Mouse (Mus musculus) intestine, embryonic 15.5 days (tissue): ENCODE measurements around the gene Zbtb38. TPM values are rescaled to one million over a fixed set of nuclear protein-coding genes. Genes with fewer than 3 reads are reported as not detected.
A peak's percentile ranks its signal among the peaks of the same experiment; 100 is the strongest.

Experiments
- ATAC-seq: fragments of 200-750 bp; cut with Nextera tagmentation; 2 replicates; pipeline ENCODE4 v1.8.0; 2017; ENCODE audit warnings: moderate TSS enrichment, moderate library complexity
- H3K27ac ChIP-seq: fragments of 300-500 bp; sonication (generic); 2 replicates; pipeline ENCODE4 v1.5.1; 2015; ENCODE audit warnings: mild to moderate bottlenecking, inconsistent platforms
- H3K27me3 ChIP-seq: fragments of 300-500 bp; sonication (generic); replicated peaks from 2 replicates; pipeline ENCODE4 v1.6.1; 2015; ENCODE audit warnings: inconsistent platforms
- H3K36me3 ChIP-seq: fragments of 300-500 bp; sonication (generic); 2 replicates; pipeline ENCODE4 v1.6.1; 2015; ENCODE audit warnings: inconsistent platforms
- H3K4me1 ChIP-seq: fragments of 300-500 bp; sonication (generic); replicated peaks from 2 replicates; pipeline ENCODE4 v1.6.1; 2015; ENCODE audit warnings: inconsistent platforms
- H3K4me2 ChIP-seq: fragments of 300-500 bp; sonication (generic); replicated peaks from 2 replicates; pipeline ENCODE4 v1.6.1; 2015; ENCODE audit warnings: mild to moderate bottlenecking, inconsistent platforms
- H3K4me3 ChIP-seq: fragments of 300-500 bp; sonication (generic); replicated peaks from 2 replicates; pipeline ENCODE4 v1.5.1; 2015; ENCODE audit warnings: inconsistent platforms
- H3K9ac ChIP-seq: fragments of 300-500 bp; sonication (generic); 2 replicates; pipeline ENCODE4 v1.6.1; 2015; ENCODE audit warnings: inconsistent platforms
- H3K9me3 ChIP-seq: fragments of 300-500 bp; sonication (generic); 2 replicates; pipeline ENCODE4 v1.6.1; 2016; ENCODE audit warnings: inconsistent platforms
- WGBS: fragments of 180-500 bp; shearing (Covaris S2); methylation state at CpG from one replicate; pipeline ENCODE4 v1.1.7; 2015; 5-methylcytosine and 5-hydroxymethylcytosine counted together
- polyA plus RNA-seq: library from polyadenylated mRNA; unstranded; fragments of >200 nt; fragmentation: Nextera tagmentation; extraction: Ambion mirVana; gene quantifications from 2 replicates; pipeline ENCODE4 v1.2.1, GENCODE M21; 2015

Gene Zbtb38
- polyA plus RNA-seq, 1 experiment from 2014 or later = 22.9 TPM

GRCm38 (mm10) chr9:96716136-96716535, 36.5 kb downstream of the Zbtb38 start:
- no peaks in the 10 kb centered on the region for H3K36me3 ChIP-seq
- no peak for ATAC-seq
- no peak overlapping the region for H3K4me3 ChIP-seq
- no peak overlapping the region for H3K9ac ChIP-seq
- peaks cover 9% of the 10 kb centered on the region; the same call in 1 of the 2 replicates for H3K4me1 ChIP-seq
- no peak overlapping the region for H3K27ac ChIP-seq
- 68% methylated on average over 10 of the region's 10 CpGs for WGBS
- no peak overlapping the region for H3K4me2 ChIP-seq
- H3K27me3 ChIP-seq = no peaks in the 10 kb centered on the region
- H3K9me3 ChIP-seq = no peaks in the 10 kb centered on the region

DNA sequence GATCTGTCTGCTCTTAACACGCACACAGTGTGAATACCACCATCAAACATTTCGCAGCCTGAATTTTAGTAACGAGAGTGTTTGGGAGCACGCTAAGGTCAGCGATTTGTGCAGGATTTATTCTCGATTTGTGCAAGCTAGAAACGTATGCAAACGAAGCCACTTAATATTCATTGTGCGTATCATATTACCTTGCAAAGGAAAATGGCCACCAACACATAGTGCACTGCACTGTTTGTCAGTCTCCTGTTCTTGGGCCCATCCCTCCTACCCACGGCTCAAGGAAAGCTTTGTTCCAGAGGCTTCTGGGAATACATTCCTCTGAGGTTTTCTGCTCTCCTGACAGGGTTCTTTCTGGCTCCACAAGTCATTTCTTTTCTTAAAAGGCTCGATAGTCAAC, 37.5 kb downstream of the Zbtb38 start:
- Histone ChIP-seq H3K4me3 (no peak overlapping the region), H3K27me3 (no peaks in the 10 kb centered on the region), H3K9me3 (no peaks in the 10 kb centered on the region), H3K36me3 (no peaks in the 10 kb centered on the region), H3K9ac (no peak overlapping the region), H3K4me1 (peaks cover 9% of the 10 kb centered on the region; the same call in 1 of the 2 replicates), H3K27ac (no peak overlapping the region), H3K4me2 (no peak overlapping the region)
- WGBS = 83% methylated on average over 11 of the region's 11 CpGs
- ATAC-seq = no peak

GRCm38 (mm10) chr9:96713472-96714390, 38.9 kb downstream of the Zbtb38 start:
- 72% methylated on average over 14 of the region's 14 CpGs for WGBS

DNA sequence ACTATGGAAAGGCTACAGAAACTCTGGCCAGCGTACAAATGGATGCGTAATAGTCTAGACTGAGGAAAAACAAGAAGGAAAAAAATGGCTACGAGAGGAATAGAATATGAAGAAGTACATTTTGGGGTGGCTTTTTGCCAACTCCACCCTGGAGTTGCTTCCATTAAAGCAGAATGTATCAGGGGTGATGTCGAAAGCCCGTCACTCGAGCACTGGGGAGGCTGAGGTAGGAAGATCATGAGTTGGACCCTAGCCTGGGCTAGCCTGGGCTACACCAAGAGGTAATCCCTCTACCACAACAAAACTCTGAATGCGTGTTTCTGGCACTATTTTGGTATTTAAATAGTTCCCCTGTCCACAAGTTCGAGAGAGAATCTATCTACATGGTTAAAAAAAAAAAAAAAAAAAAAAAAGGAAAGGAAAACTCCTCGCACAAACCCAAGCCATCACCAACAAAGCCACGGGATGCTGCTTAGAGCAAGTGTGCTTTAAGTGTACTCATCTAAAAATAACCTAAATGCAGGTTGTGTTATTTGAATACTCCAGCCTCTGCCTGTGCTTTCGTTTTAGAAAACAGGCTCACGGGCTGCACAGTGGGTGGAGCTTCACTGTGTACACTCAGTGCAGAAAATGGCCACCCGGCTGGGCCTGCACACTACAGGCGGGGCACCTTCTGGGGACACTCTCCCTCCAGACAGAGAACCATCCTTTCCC, 39.7 kb downstream of the Zbtb38 start:
- no peaks in the 10 kb centered on the region for H3K36me3 ChIP-seq
- no peak overlapping the region for H3K4me3 ChIP-seq
- H3K9me3 ChIP-seq = no peaks in the 10 kb centered on the region
- peak overlapping the region; percentile 32 for H3K4me2 ChIP-seq
- ATAC-seq = peak; percentile 84
- 70% methylated on average over 14 of the region's 14 CpGs for WGBS
- peaks cover 4% of the 10 kb centered on the region; the same call in 1 of the 2 replicates for H3K4me1 ChIP-seq
- no peak overlapping the region for H3K9ac ChIP-seq
- no peak overlapping the region for H3K27ac ChIP-seq
- H3K27me3 ChIP-seq = no peaks in the 10 kb centered on the region

More at GRCm38 (mm10) chr9:96713472-96714390, 38.9 kb downstream of the Zbtb38 start:
- Histone ChIP-seq H3K4me1 (peaks cover 8% of the 10 kb centered on the region; the same call in 1 of the 2 replicates), H3K9ac (no peak overlapping the region), H3K9me3 (no peaks in the 10 kb centered on the region), H3K4me3 (no peak overlapping the region), H3K27ac (no peak overlapping the region), H3K27me3 (no peaks in the 10 kb centered on the region), H3K4me2 (peak overlapping the region; percentile 32), H3K36me3 (no peaks in the 10 kb centered on the region)
- no peak for ATAC-seq

GRCm38 (mm10) chr9:96712045-96712444, 40.6 kb downstream of the Zbtb38 start:
- Histone ChIP-seq H3K4me3 (no peak overlapping the region), H3K9me3 (no peaks in the 10 kb centered on the region), H3K9ac (no peak overlapping the region), H3K36me3 (no peaks in the 10 kb centered on the region), H3K4me2 (no peak overlapping the region), H3K27me3 (no peaks in the 10 kb centered on the region), H3K27ac (no peak overlapping the region), H3K4me1 (peaks cover 4% of the 10 kb centered on the region; the same call in 1 of the 2 replicates)
- ATAC-seq = no peak
- 92% methylated on average over 12 of the region's 12 CpGs for WGBS

DNA sequence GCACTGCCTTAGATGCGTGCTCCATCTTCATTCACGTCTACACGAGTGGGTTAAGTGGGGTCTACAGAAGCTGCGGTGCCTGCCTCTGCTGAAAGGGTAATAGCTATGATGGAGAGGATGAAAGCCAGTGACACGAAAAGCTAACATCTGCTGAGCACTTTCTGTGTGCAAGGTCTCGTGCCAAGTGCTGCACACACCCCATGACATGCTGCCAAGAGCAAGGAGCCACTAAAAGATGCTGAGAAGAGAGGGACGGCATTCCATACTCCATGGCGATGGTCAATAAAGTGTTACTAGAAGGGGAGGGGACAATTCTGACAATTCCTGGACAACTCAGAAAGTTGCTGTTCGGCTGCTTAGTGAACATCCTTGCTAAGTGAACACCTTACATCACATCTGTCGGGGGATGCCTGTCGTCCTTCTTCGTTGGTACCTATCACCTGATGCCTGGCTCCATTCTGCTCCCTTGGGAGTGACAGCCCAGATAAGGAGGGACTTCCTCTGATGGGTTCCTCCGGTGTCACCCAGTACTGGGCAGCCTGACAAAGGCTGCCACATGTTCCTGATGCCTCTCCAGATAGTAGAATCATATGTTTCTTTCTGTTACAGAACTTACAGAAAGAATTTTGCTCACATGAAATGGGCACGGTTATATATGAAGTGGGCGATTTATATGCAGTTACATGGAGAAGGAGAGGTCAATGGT, 42.2 kb downstream of the Zbtb38 start:
- no peak overlapping the region for H3K4me3 ChIP-seq
- H3K4me2 ChIP-seq = no peak overlapping the region
- no peaks in the 10 kb centered on the region for H3K27me3 ChIP-seq
- peaks cover 15% of the 10 kb centered on the region for H3K4me1 ChIP-seq
- no peaks in the 10 kb centered on the region for H3K9me3 ChIP-seq
- H3K27ac ChIP-seq = no peak overlapping the region
- ATAC-seq = no peak
- no peak overlapping the region for H3K9ac ChIP-seq
- WGBS = 83% methylated on average over 15 of the region's 15 CpGs
- H3K36me3 ChIP-seq = no peaks in the 10 kb centered on the region

DNA sequence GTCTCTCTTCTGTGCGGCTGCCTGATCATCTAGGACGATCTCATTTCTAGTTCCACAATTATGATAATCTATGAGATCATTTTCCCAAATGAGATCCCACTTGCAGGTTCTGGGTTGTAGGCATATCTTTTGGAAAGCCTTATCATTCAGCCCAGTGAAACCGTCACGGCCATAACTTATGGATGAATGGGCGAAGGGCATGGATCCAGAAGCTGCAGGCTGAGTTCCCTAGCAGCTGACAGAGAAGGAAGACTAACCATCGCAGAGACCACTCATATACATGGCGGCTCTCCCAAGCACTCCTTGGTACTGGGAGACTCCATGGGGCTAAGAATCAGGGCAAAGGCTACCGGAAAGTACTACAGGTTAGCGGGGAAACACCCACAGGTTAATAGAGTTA, 43.7 kb downstream of the Zbtb38 start:
- Histone ChIP-seq H3K9ac (no peak overlapping the region), H3K27ac (no peak overlapping the region), H3K4me3 (no peak overlapping the region), H3K9me3 (no peaks in the 10 kb centered on the region), H3K4me2 (no peak overlapping the region), H3K27me3 (no peaks in the 10 kb centered on the region), H3K4me1 (peaks cover 15% of the 10 kb centered on the region), H3K36me3 (no peaks in the 10 kb centered on the region)
- WGBS = 94% methylated on average over 9 of the region's 9 CpGs
- ATAC-seq = no peak

DNA sequence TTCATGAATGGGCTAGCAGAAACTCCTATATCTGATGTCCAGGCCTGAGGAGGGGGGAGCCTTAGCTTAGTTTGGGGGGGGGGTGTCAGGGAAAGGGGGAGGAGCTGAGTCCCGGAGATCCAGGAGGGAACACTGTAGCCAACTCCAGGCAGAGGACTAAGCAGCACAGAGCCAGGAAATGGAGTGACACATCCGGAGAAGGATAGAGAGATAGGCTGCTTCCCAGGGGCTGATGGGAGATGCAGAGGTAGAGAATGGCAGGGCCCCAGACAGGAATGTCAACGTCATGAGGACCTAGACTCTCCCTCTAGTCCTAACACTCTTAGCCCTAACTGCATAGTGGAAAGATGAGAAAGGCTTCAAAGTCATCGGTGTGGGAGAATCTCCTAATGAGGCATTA, 44.7 kb downstream of the Zbtb38 start:
- H3K9me3 ChIP-seq = no peaks in the 10 kb centered on the region
- WGBS = 69% methylated on average over 4 of the region's 4 CpGs
- H3K36me3 ChIP-seq = no peaks in the 10 kb centered on the region
- H3K27me3 ChIP-seq = no peaks in the 10 kb centered on the region
- no peak overlapping the region for H3K4me3 ChIP-seq
- peaks cover 14% of the 10 kb centered on the region; the same call in 1 of the 2 replicates for H3K4me1 ChIP-seq
- H3K4me2 ChIP-seq = no peak overlapping the region
- ATAC-seq = no peak
- no peak overlapping the region for H3K9ac ChIP-seq
- no peak overlapping the region for H3K27ac ChIP-seq

DNA sequence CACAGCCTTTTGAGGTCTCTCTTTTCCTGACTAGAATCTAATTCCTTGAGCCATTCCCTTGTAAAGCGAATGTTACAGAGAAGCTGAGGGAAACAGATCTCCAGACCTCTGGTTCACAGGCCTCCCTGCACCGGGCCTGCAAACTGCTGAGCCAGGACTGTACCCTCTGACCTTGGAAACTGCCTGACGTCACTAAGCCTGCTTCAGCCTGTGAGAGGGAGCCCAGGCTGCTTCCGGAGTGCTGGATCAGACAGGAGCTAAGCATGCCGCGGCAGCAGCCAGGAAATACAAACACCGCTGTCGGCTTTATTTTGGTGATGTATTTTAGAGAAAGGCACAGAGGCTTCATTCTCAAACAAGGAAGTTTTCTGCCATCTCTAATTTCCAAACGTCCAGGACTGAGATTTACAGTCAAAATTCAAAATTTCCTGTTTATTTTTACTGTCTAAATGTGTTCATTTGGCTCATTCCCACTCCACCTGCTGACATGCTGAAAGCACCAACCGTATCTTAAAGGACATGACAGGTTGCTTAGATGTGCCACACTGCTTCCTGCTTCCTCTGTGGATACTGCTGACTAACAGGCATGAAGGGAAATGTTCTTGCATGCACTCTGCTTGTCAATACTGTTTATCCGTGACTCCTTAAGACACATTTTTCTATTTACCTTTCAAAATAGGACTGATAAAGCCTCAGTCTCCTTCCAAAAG, 46.9 kb downstream of the Zbtb38 start:
- Histone ChIP-seq H3K27ac (peak overlapping the region; percentile 61), H3K36me3 (0 out of 2 replicates have a peak, but pooled peaks cover 3% of the 10 kb centered on the region), H3K4me3 (no peak overlapping the region), H3K27me3 (no peaks in the 10 kb centered on the region), H3K4me2 (no peak overlapping the region), H3K4me1 (peaks cover 14% of the 10 kb centered on the region; the same call in 1 of the 2 replicates), H3K9me3 (no peaks in the 10 kb centered on the region), H3K9ac (no peak overlapping the region)
- ATAC-seq = peak; percentile 91
- WGBS = 21% methylated on average over 11 of the region's 11 CpGs

DNA sequence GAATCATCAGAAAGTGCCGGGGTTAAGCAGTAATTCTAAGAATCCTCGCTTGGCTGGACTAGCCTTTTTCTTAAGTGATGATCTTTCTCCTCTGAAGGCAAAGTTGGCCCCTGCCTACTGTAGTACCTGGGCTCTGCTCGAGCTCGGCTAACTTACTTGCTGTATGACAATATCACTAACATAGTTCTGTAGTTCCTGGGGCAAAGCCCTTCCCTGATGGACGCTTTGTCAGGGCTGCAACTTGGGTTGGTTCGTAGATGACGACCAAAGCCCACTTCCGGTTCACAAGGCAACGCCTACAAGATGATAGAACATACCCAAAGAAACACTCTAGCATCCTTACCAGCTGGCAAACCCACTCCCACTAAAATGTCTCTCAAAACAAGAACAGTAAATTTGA, 47.7 kb downstream of the Zbtb38 start:
- Histone ChIP-seq H3K4me1 (peaks cover 14% of the 10 kb centered on the region; the same call in 1 of the 2 replicates), H3K27ac (no peak overlapping the region), H3K36me3 (0 out of 2 replicates have a peak, but pooled peaks cover 3% of the 10 kb centered on the region), H3K4me2 (no peak overlapping the region), H3K9me3 (no peaks in the 10 kb centered on the region), H3K4me3 (no peak overlapping the region), H3K27me3 (no peaks in the 10 kb centered on the region), H3K9ac (no peak overlapping the region)
- 85% methylated on average over 9 of the region's 9 CpGs for WGBS
- ATAC-seq = no peak

DNA sequence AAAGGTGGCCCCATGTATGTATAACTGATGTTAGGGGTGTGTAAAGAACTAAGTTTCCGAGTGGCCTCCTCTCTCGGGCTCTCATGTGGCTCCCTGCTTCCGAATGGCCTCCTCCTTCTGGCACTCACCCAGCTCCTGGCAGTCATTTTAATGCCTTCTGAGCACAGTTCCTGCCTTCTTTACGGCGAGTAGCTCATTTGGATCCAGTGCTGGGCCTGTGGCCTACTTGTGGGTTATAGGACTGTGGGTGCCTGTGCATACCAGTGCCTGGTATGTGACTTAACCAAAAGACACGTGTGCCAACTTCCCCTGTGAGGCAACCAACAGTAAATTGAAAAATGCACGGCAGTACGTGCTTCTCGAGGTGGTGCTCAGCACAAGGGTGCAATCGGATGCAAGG, 50.7 kb downstream of the Zbtb38 start:
- 88% methylated on average over 10 of the region's 10 CpGs for WGBS
- Histone ChIP-seq H3K36me3 (0 out of 2 replicates have a peak, but pooled peaks cover 6% of the 10 kb centered on the region), H3K27ac (no peak overlapping the region), H3K9ac (no peak overlapping the region), H3K4me3 (no peak overlapping the region), H3K27me3 (no peaks in the 10 kb centered on the region), H3K9me3 (no peaks in the 10 kb centered on the region), H3K4me1 (peaks cover 14% of the 10 kb centered on the region; the same call in 1 of the 2 replicates), H3K4me2 (no peak overlapping the region)
- ATAC-seq = no peak
